Mouse (Mus musculus): ENCODE results near the gene Matk. TPM values are rescaled to one million over a fixed set of nuclear protein-coding genes. Genes with fewer than 3 reads are reported as not detected.

The Matk gene
- polyA plus RNA-seq, 1 experiment from 2014 or later = 3.9 TPM

DNA sequence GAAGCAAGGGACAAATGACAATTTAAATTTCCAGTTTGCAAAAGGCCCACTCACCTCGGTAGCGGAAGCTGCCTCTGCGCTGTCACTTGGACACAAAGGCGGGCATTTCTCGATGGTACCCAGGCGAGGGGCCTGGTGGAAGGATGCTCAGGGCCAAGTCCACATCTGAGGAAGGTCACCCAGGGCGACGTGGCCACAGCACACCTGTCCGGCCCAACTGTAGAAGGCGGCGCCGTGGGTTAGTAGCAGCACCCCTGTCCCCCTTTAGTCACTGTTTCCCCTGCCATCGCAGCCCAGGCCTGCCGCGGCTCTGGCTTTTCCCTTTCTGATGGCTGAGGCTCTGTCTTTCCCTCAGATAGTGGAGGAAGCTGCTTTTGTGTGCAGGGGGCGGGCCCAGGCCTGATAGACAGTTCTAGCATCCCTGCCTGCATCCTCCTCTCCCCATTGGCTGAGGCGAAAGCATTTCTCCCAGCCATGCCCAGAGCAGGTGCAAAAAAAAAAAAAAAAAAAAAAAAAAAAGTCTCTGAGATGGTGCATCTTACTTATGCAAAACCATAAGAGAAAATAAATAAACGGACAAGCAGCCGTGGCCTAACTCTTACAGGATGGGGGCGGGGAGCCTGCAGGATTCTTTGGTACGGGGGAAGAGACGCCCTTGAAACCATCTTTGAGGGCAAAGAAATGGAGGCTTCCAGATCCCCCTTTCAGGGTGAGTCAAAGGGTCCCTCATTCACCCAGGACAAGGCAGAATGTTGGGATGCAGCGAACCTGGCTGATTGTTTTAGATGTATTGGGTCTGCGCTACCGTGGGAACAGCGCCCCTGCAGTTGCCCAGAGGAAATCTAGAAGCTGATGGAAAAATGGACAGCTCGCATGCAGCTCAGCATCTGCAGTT, 22.1 kb upstream of the Matk start, which contains the start of gene Atcay:
Gene Atcay, minus strand, starts transcription at position 396 of the 895 bp plus-strand sequence.
- no peak within 1 kb of the TSS for H3K4me2 ChIP-seq
- H3K27ac ChIP-seq = no peak within 1 kb of the TSS
- peaks cover 12% of the 10 kb centered on the region for H3K4me1 ChIP-seq
- no peak for ATAC-seq (ENCODE audit: borderline replicate concordance, extremely low read depth, low FRiP score, low TSS enrichment)
- H3K9ac ChIP-seq = no peak within 1 kb of the TSS
- 10% methylated on average over 27 of the region's 27 CpGs for WGBS
- peaks cover 41% of the 10 kb centered on the region for H3K27me3 ChIP-seq
- no peaks in the 10 kb centered on the region for H3K36me3 ChIP-seq
- no peaks in the 10 kb centered on the region for H3K9me3 ChIP-seq
- no peak within 1 kb of the TSS for H3K4me3 ChIP-seq

DNA sequence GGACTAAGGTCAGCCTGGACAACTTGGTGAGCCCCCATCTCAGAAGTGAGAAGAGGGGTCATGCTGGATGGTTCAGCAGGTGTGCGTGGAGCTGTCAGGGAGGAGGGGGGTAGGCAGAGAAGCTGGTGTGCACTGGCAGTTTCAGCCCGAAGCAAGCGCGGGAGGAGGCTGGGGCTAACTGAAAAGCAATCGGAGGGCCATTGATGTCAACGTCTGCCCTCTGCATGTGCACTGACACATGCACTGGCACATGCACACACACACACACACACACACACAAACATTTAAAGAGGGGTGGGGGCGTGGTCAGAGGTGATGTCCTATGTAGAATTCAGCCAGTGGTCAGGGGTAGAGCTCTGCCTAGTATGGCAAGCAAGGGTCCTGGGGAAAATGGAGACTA, 21.3 kb upstream of the Matk start:
- Histone ChIP-seq H3K9ac (no peak overlapping the region), H3K9me3 (no peaks in the 10 kb centered on the region), H3K27me3 (peaks cover 41% of the 10 kb centered on the region), H3K27ac (no peak overlapping the region), H3K4me1 (peaks cover 12% of the 10 kb centered on the region), H3K4me3 (no peak overlapping the region), H3K4me2 (no peak overlapping the region), H3K36me3 (no peaks in the 10 kb centered on the region)
- WGBS = 49% methylated on average over 7 of the region's 7 CpGs
- ATAC-seq (ENCODE audit: borderline replicate concordance, extremely low read depth, low FRiP score, low TSS enrichment) = no peak

DNA sequence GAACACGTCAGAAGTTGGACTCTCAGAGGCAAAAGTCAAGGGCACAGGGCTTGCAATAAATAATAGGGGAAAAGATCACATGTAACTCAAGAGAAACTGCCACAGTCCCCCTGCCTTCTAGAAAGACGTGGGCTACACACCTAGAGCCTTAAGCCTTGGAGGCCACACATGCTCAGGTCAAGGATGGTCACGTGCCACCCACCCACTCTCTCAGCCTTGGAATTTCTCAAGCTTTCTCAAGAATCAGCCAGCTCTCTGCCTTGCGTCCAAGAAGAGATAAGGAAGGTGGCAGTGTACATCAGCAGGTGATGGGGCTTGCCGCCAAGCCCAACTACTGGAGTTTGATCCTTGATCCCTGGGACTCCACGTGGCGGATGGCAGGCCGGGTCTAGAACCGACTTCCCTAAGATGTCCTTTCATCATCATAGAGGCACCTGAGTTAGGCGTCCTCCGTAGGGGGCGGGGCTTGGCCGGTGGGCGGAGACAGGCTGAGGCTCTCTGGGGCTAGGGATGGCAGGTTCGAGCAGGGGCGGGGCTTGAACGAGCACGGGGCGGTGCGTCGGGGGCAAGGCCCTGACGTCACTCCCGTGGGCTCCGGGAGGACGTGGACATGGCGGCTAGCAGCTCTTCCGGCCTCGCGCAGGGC, 20.0 kb upstream of the Matk start, which contains the start of gene Zfr2:
Gene Zfr2, plus strand, starts transcription at position 576 of the 646 bp plus-strand sequence.
- Histone ChIP-seq H3K4me2 (peak within 1 kb of the TSS; percentile 75), H3K9ac (peak within 1 kb of the TSS; percentile 62), H3K27me3 (peaks cover 41% of the 10 kb centered on the region), H3K36me3 (no peaks in the 10 kb centered on the region), H3K4me1 (peaks cover 12% of the 10 kb centered on the region), H3K4me3 (peak within 1 kb of the TSS; percentile 66), H3K9me3 (no peaks in the 10 kb centered on the region), H3K27ac (peak within 1 kb of the TSS; percentile 38; the same call in 1 of the 2 replicates)
- WGBS = 5% methylated on average over 29 of the region's 29 CpGs
- ATAC-seq (ENCODE audit: borderline replicate concordance, extremely low read depth, low FRiP score, low TSS enrichment) = peak; percentile 79

DNA sequence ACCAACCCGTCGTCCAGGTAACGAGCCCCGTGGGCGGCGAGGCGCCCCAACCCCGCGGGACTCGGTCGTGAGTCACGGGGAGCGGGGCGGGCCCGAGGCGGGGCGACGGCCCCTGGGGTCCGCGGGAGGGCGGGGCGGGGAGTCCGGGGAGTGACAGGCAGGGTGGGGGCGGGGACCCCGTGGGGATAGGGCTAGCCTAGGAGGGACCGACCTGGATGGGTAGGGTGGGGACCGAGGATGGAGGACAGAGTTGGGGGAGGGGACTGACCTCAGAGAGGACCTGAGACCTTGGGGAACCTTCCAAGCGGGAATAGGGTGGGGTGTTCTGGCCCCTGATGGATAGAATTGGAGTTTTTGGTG, 19.5 kb upstream of the Matk start:
- Histone ChIP-seq H3K4me3 (peak overlapping the region; percentile 66), H3K4me1 (peaks cover 12% of the 10 kb centered on the region), H3K9ac (peak overlapping the region; percentile 62), H3K9me3 (no peaks in the 10 kb centered on the region), H3K27me3 (peaks cover 38% of the 10 kb centered on the region), H3K4me2 (peak overlapping the region; percentile 75), H3K36me3 (no peaks in the 10 kb centered on the region), H3K27ac (peak overlapping the region; percentile 38; the same call in 1 of the 2 replicates)
- ATAC-seq (ENCODE audit: borderline replicate concordance, extremely low read depth, low FRiP score, low TSS enrichment) = peak; percentile 64
- WGBS = under 1% methylated on average over 17 of the region's 28 CpGs

DNA sequence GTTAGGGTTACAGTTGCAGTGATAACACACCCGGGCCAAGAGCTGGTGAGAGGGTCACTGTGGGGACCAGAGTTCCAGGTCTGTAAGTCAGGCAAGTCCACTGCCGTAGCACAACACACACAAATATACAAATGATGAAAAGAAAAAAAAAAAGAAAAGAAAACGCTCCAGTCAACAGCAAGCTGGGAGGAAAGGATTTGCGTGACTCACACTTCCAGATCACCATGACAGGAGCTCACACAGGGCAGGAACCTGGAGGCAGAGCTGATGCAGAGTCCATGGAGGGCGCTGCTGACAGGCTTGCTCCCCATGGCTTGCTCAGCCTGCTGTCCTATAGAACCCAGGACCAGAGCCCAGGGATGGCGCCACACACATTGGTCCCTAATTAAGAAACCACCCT, 18.5 kb upstream of the Matk start:
- 74% methylated on average over 6 of the region's 6 CpGs for WGBS
- H3K4me3 ChIP-seq = no peak overlapping the region
- H3K4me2 ChIP-seq = no peak overlapping the region
- no peaks in the 10 kb centered on the region for H3K36me3 ChIP-seq
- peaks cover 35% of the 10 kb centered on the region for H3K27me3 ChIP-seq
- no peak overlapping the region for H3K27ac ChIP-seq
- H3K9ac ChIP-seq = no peak overlapping the region
- ATAC-seq (ENCODE audit: borderline replicate concordance, extremely low read depth, low FRiP score, low TSS enrichment) = no peak
- H3K9me3 ChIP-seq = no peaks in the 10 kb centered on the region
- H3K4me1 ChIP-seq = peaks cover 12% of the 10 kb centered on the region

DNA sequence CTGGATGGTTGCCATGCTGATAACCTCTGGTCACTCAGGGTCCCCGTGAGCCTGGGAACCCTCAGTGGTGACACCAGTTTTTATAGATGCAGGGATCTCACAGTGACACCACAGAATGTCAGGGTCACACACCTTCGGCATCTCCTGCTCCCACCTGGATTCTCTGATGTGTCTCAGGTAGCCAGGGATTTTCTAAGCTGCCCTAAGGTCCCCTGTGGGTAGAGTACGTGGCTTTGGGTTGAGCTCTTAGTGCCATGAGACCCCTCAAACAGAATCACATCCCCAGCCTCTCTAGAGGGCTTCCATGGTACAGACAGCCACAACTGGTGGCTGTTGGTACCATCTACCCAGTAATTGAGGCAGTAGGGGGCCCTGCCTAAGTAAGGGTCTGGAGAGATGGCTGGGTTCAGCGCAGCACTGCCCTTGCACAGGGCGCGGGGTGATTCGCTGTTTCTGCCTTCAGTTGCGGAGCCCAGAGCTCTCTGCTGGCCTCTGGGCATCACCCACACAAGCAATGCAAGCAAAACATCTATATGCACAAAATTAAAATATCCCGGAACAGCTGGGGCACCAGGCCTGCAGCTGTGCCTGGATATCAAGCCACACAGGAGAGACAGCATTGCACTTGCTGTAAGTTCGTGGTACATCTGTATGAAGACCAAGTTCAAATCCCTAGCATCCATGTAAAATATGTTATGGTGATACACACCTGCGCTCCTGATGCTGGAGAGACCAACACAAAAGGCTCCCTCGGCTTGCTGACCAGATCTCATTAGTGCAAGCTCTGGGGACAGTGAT, 16.1 kb upstream of the Matk start:
- Histone ChIP-seq H3K27me3 (peaks cover 35% of the 10 kb centered on the region), H3K27ac (no peak overlapping the region), H3K36me3 (no peaks in the 10 kb centered on the region), H3K4me3 (no peak overlapping the region), H3K9me3 (no peaks in the 10 kb centered on the region), H3K4me2 (no peak overlapping the region), H3K4me1 (peaks cover 20% of the 10 kb centered on the region), H3K9ac (no peak overlapping the region)
- WGBS = 82% methylated on average over 12 of the region's 12 CpGs
- no peak for ATAC-seq (ENCODE audit: borderline replicate concordance, extremely low read depth, low FRiP score, low TSS enrichment)

DNA sequence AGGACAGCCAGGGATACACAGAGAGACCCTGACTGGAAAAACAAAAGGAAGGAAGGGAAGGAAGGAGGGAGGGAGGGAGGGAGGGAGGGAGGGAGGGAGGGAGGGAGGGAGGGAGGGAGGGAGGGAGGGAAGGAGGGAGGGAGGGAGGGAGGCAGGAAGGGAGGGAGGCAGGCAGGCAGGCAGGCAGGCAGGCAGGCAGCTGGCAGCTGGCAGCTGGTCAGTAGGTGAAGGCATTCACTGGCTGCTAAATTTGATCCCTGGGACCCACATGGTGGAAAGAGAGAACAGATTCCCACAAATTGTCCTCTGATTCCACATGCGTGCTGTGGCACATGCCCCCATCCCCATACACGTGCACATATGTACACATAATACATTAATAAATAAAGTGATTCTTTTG, 14.1 kb upstream of the Matk start:
- Histone ChIP-seq H3K9ac (no peak overlapping the region), H3K4me2 (no peak overlapping the region), H3K4me1 (peaks cover 10% of the 10 kb centered on the region; the same call in 1 of the 2 replicates), H3K9me3 (no peaks in the 10 kb centered on the region), H3K27me3 (peaks cover 42% of the 10 kb centered on the region), H3K36me3 (no peaks in the 10 kb centered on the region), H3K4me3 (no peak overlapping the region), H3K27ac (no peak overlapping the region)
- no peak for ATAC-seq (ENCODE audit: borderline replicate concordance, extremely low read depth, low FRiP score, low TSS enrichment)
- 71% methylated on average over 2 of the region's 2 CpGs for WGBS

DNA sequence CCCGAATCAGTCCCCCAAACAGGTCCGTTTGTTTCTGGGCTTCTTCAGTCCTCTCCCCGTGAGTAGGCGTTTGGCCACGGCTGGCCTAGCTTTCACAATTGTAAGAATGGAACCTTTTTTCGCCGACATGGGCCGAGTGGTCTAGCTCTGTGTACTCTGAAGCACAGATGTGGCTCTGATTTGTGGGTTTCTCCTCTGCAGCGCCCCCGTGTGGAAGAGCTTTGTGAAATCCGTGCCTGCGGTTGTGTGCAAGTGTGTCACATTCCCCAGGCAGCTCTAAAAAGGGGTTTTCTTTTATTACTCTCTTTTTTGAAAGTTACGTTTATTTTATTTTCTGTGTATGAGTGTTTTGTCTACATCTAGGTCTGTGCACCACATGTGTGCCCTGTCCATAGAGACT, 11.9 kb upstream of the Matk start:
- Histone ChIP-seq H3K9me3 (no peaks in the 10 kb centered on the region), H3K27me3 (peaks cover 51% of the 10 kb centered on the region), H3K4me2 (no peak overlapping the region), H3K27ac (no peak overlapping the region), H3K4me1 (0 out of 2 replicates have a peak, but pooled peaks cover 7% of the 10 kb centered on the region), H3K9ac (no peak overlapping the region), H3K4me3 (no peak overlapping the region), H3K36me3 (no peaks in the 10 kb centered on the region)
- WGBS = 23% methylated on average over 13 of the region's 13 CpGs
- ATAC-seq (ENCODE audit: borderline replicate concordance, extremely low read depth, low FRiP score, low TSS enrichment) = no peak

DNA sequence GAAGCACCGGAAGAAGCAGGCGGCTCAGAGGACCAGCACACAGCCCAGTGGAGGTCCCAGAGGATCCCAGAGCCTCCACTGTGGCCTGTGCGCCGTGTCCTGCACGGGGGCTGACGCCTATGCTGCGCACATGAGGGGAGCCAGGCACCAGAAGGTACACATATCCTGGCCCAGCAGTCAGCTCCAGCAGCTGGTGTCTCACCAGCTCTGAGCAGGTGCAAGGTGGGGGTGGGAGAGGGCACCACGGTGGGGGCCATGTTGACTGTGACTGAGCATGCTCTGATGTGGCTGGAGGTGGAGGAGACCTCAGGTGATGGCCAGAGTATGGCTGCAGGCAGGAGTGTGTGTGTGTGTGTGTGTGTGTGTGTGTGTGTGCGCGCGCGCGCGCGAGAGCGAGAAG, 10.7 kb upstream of the Matk start:
- H3K4me3 ChIP-seq = no peak overlapping the region
- no peak overlapping the region for H3K27ac ChIP-seq
- H3K27me3 ChIP-seq = peaks cover 51% of the 10 kb centered on the region
- H3K4me2 ChIP-seq = no peak overlapping the region
- 0 out of 2 replicates have a peak, but pooled peaks cover 7% of the 10 kb centered on the region for H3K4me1 ChIP-seq
- no peak overlapping the region for H3K9ac ChIP-seq
- H3K36me3 ChIP-seq = no peaks in the 10 kb centered on the region
- no peak for ATAC-seq (ENCODE audit: borderline replicate concordance, extremely low read depth, low FRiP score, low TSS enrichment)
- no peaks in the 10 kb centered on the region for H3K9me3 ChIP-seq
- 86% methylated on average over 16 of the region's 16 CpGs for WGBS

DNA sequence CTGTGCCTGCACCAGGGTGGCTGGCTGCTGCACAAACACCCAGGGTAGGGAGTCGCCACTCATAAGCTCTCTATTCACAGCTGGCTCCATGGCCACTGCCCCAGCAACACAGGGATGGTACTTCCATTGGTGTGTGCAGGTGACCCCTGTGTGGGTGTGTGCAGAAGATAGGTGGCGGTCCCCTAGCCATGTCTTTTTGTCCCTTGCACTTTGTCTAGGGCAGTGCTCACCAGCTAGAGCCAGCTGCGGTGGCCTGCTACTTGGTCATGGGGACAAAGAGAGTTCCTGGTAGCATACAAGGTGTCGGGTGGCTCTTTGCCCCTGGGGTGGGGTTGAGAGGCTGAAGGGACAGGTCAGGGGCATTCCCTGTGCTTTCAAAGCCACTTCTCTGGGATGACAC, 8.6 kb upstream of the Matk start:
- H3K4me3 ChIP-seq = no peak overlapping the region
- no peak for ATAC-seq (ENCODE audit: borderline replicate concordance, extremely low read depth, low FRiP score, low TSS enrichment)
- WGBS = 74% methylated on average over 4 of the region's 4 CpGs
- no peak overlapping the region for H3K4me2 ChIP-seq
- no peak overlapping the region for H3K27ac ChIP-seq
- no peak overlapping the region for H3K9ac ChIP-seq
- peaks cover 42% of the 10 kb centered on the region for H3K27me3 ChIP-seq
- H3K9me3 ChIP-seq = no peaks in the 10 kb centered on the region
- 0 out of 2 replicates have a peak, but pooled peaks cover 7% of the 10 kb centered on the region for H3K4me1 ChIP-seq
- H3K36me3 ChIP-seq = no peaks in the 10 kb centered on the region

DNA sequence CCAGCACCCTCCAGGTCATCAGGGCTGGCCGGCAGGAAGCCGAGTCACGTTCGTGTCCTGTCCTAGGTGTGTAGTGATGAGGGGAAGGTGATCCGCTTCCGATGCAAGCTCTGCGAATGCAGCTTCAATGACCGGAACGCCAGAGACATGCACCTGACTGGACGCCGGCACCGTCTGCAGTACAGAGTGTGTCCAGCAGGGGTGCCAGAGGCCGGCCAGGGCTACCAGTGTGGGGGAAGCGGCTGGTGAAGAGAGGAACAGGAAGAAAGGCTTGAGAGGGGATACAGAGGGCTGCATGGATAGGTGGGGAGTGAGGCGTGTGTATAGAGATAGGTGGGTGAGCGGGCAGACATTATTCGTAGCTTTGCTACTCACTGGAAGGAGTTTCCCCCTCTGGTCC, 8.1 kb upstream of the Matk start:
- peaks cover 38% of the 10 kb centered on the region for H3K27me3 ChIP-seq
- H3K4me2 ChIP-seq = no peak overlapping the region
- H3K9me3 ChIP-seq = no peaks in the 10 kb centered on the region
- ATAC-seq (ENCODE audit: borderline replicate concordance, extremely low read depth, low FRiP score, low TSS enrichment) = 0 out of 2 replicates have a peak, but pooled peaks have one; percentile 44
- no peak overlapping the region for H3K27ac ChIP-seq
- H3K4me1 ChIP-seq = 0 out of 2 replicates have a peak, but pooled peaks cover 4% of the 10 kb centered on the region
- no peaks in the 10 kb centered on the region for H3K36me3 ChIP-seq
- no peak overlapping the region for H3K9ac ChIP-seq
- WGBS = 6% methylated on average over 17 of the region's 17 CpGs
- no peak overlapping the region for H3K4me3 ChIP-seq
